Mouse (Mus musculus): ENCODE results near the gene Sectm1b.
"Not testable (repeated sequence)": the region's sequence is repeated elsewhere in the genome, so short reads cannot be mapped to it uniquely, and the experiment has no call there.

The Sectm1b gene

GRCm38 (mm10) chr11:121063379-121063778, at the start of gene Sectm1b:
Gene Sectm1b, minus strand, starts transcription at chr11:121063569.
- DNase-seq (ENCODE audit: low read depth in 1 of 2, low spot score in 2 of 2), result no peak

DNA sequence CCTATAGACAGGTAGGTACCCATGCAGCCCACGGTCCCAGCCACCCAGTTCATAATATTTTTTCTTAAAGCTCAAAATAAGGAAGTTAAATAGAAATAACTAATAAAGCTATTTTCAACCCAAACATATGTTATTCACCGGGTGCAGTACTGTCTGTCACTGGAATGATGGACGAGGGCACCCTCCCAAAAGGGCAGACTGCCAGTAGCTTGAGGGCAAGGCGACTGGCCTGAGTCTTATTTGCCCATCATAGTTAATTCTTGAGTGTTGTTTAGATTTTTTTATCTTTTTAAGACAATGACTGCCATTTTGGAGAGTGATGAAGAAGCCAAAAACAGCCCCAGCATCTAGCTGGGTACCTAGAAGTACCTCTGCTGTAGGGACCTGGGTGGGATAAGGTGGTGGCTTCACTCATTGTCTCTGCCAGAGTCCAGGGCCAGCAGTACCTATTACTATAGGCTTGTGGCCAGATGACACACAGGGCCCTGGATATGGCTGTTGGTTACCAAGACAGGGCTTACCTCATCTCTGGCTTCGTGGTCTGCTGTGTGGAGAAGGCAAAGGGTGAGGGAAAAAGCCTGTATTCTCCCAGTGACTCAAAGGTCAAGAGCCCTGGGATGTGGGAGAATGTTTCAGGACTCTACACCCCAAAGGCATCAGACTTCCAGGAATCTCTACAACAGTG, 48.9 kb upstream of the Sectm1b start:
- no peak for DNase-seq (ENCODE audit: low read depth in 1 of 2, low spot score in 2 of 2)

- DNase-seq (ENCODE audit: low read depth in 1 of 2, low spot score in 2 of 2), result no peak
Observed at GRCm38 (mm10) chr11:121111601-121112000, 48.2 kb upstream of the Sectm1b start.

DNA sequence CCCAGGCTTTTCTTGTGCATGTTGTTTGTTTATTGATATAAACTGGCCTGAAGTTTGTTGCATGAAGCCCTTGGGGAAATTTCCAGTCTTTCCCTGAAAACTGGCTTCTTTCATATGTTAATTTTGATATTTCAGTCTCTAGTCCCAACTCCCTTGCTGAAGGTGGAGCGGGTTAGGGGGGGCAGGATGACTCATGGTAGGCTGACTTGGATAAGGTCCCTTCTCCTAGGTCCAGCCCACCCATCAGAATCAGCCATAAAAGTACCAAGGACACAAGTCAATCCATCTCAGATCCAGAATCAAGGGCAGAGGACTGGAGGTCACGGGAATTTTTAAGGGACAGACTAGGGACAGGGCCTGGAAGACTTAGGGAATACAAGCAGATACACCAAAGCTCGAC, 47.7 kb upstream of the Sectm1b start:
- DNase-seq (ENCODE audit: low read depth in 1 of 2, low spot score in 2 of 2), result no peak

DNA sequence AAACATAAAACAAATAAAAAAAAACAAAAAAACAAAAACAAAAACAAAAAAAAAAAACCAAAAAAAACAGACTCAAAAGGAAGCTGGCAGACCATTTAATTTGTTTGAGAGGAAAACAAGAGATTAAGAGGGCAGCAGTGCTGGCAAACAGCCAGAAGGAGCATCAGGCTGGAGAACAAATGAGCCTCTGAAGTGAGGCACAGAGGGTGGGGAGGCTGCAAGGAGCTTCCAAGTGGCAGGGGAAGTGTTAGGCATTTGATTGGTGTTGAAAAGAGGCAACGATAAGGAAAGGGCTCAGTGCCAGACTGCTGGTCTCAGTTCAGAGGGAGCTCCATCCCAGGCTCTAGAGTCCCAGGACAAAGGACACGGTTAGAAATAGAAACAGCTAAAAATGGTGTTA, 46.6 kb upstream of the Sectm1b start:
- no peak for DNase-seq (ENCODE audit: low read depth in 1 of 2, low spot score in 2 of 2)

DNA sequence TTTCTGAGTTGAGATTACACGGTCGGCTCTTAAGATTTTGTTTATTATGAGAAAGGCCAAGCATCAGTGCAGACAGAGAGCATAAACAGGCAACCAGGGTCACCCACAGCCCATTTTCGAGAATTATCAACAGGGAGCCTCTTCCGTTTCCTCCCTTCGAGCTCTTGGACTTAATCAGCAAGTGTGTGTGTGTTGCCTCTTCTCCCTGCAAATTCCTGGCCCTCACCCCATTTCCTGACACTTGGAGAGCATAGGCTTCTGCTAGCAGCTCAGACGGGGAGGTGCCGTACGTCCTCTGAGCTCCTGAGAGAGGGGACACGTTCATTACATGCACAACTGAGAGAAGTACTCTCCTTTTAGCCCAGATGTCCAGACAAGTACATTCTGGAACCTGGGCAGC, 44.7 kb upstream of the Sectm1b start:
- DNase-seq (ENCODE audit: low read depth in 1 of 2, low spot score in 2 of 2), result no peak

GRCm38 (mm10) chr11:121107242-121107641, 43.9 kb upstream of the Sectm1b start:
- DNase-seq (ENCODE audit: low read depth in 1 of 2, low spot score in 2 of 2), result not testable (repeated sequence)

DNA sequence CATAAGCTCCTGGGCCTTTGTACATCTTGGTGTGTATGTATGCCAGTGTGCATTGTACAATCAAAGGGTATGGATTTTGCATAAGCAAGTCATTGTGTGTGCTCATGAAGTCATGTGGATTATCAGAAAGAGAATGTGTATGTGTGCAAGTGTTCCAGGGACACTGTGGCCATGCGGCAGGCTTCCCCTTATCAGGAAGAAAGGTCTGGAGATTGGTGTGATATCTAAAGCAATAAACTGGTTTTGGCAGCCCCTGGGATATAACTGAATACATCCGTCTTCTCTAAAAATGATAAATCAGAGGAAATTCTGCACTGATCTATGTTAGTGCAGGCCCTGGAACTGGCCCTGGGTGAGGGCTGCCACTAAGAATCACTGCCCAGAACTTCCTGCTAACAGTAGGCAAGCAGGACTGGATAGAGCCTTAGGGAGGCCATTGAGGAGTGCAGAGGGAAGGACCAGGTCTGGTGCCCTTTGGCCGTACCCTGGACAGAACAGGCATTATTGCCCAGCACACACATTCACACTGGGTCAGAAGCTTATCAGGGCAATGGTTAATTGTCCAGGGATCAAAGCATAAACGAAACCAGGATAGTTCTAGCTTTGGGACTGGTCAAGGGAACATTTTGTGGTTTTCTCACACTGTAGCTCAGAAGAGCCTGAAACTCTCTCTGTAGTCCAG, 37.9 kb upstream of the Sectm1b start:
- no peak for DNase-seq (ENCODE audit: low read depth in 1 of 2, low spot score in 2 of 2)

DNA sequence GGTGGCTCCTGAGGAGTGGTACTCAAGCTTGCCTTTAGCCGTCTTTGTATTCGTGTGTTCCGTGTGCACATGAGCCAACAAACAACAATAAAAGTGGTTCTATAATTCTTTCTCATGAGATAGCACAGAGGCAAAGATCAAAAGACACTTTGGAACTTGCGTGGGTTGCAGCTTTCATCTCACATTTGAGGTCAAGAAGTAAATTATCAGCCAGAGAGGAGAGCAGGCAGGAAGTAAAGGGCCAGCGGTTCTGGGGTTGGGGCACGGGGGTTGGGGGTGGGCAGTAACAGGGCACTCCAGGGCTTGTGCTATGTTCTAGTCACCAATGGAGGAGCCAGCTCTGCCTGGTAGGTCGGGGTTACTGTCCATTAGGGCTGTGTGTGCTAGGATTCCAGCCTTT, 37.3 kb upstream of the Sectm1b start:
- no peak for DNase-seq (ENCODE audit: low read depth in 1 of 2, low spot score in 2 of 2)

DNA sequence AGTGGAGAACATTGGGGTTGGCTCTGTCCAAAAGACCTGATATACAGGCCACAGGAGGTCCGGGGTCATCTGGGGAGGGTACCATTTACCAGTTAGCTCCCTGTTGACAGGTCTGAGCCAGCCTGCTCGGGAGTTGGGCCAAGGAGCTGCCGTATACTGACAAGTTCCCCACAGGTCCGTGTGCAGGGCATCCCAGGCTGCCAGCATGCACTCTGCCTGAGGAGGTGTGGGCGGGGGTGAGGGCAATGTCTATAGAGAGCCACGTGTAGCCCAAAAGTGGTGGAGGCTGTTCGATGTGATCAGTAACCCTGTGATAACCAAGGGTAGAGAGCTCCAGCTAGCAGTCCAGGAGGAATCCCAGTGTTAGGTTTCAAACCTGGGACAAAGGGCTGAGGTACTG, 36.4 kb upstream of the Sectm1b start:
- DNase-seq (ENCODE audit: low read depth in 1 of 2, low spot score in 2 of 2), result no peak

DNA sequence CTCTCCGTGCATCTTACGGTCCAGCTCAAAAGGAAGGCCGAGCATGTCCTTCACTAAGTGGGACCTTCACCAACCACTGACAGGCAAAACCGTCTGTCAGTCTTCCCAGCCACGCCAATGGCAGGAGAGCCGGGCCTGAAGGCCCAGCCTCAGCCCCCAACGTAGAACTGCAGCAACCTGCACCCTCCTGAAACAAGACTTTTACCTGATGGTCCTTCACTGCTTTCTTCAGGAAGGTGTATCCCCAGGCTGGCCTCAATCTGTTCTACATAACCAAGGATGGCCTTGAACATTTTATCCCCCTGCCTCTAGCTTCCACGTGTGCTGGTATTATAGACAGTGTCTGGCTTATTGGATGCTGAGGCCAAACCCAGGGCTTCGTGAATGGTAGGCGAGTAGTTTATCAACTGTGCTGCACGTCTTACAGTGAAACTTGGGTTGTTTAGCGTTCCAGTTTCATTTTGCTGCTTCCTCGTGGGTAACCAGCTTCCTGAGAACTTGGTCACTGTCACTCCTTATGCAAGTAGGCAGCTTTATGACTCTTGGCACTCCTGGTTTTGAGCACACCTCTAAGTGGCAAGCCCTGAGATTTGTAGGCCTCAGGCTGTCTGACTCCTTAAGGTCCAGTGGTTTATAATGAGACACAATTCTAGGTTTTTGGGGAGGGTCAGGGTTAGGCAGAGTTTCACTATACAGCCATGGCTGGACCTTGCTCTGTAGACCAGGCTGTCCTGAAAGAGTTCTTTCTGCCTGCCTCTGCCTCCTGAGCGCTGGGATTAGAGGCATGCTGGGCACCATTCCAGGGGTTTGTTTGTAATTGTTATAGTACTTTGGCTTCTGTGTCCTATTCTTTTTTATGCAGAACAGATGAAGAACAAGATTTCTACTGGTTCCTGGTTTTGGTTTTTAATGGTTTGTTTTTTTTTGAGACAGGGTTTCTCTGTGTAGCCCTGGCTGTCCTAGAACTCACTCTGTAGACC, 29.5 kb upstream of the Sectm1b start:
- no peak for DNase-seq (ENCODE audit: low read depth in 1 of 2, low spot score in 2 of 2)

DNA sequence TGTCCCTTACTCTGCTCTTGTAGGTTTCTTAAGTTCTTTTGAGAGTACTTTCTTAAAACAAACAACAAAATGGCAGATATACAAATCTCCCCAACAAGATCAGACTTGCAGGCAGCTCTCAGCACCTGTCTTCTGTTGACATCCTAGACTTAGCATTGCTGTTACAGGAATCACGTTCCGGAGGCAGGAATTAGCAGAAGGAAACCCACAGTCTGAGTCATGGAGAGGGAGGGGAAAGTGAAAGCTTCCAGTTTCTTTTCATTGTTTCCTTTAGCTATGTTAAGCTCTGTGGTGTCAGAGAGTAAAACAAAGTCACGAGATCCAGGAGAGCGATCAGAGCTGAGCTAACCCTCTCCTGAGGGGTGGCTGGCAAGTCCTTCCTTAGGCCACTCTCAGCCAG, 27.6 kb upstream of the Sectm1b start:
- no peak for DNase-seq (ENCODE audit: low read depth in 1 of 2, low spot score in 2 of 2)

DNA sequence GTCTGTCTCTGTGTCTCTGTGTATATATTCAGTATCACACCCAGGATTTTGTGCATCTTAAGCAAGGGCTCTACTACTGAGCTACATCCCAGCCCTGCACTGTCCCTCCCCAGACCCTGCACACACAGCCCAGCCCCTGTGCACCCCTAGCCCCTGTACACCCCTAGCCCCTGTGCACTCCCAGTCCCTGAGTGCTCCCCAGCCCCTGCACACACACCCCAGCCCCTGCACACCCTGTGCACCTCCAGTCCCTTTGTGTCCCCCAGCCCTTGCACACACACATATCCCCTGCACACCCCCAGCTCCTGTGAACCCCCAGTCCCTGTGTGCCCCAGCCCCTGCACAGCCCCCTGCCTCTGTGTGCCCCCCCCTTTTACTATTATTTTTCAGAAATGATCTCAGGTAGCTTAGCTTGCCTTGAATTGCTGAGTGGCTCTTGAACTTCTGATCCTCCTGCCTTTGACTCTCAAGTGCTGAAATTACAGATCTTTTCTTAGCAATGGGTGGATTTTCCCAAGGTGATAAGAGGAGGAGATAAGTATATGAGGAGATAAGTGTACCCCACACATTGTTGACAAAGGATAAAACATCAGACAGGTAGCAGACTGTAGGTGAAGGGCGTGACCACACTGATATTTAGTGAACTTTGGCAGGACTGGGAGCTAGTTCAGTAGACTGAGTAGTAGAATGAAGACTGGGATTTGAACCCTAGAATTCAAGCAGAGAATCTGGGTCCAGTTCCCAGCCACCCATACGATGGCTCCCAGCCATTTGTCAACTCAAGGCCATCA, 26.6 kb upstream of the Sectm1b start:
- DNase-seq (ENCODE audit: low read depth in 1 of 2, low spot score in 2 of 2), result no peak

GRCm38 (mm10) chr11:121088997-121089396, 25.6 kb upstream of the Sectm1b start:
- DNase-seq (ENCODE audit: low read depth in 1 of 2, low spot score in 2 of 2), result no peak

GRCm38 (mm10) chr11:121086296-121086695, 22.9 kb upstream of the Sectm1b start:
- DNase-seq (ENCODE audit: low read depth in 1 of 2, low spot score in 2 of 2), result no peak

DNA sequence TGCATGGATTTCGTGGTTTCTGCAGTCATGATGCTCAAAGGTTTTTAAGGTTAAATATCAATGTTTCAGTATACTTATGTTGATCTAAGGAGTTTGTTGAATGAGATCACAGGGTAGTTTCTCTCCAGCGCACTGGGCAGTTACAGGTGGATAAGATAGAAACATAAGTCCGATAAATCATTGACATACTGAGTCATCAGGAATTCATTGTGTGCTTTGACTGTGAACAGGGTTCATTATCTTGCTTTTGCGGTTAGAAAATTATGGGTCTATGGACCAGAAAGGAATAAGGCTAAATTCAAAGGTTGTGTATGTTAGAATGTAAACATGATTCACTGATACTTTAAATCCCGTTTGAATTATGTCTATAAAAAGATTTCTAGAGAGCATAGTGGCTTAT, 21.8 kb upstream of the Sectm1b start:
- DNase-seq (ENCODE audit: low read depth in 1 of 2, low spot score in 2 of 2), result no peak

- peak; percentile 20 to 33 for DNase-seq (ENCODE audit: low read depth in 1 of 2, low spot score in 2 of 2)
Observed at GRCm38 (mm10) chr11:121082857-121083500, 19.6 kb upstream of the Sectm1b start.

DNA sequence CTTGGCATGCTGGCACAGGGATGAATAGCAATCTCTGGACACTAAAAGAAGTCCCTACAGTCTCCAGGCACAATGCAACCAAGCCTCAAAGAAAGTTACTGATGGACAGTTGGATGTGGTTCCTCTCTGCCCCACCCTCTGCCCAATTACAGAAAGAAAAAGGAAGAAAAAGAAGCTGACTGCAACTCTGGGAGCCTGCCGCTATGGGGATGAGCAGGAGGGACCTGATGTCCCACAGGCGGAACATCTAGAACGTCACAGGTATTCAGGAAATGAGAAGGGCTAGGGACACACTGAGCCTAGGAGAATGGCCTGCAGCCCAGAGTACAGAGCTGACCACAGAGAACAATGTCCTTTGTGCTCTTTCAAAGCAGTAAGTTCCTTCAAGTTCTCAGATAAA, 18.9 kb upstream of the Sectm1b start:
- DNase-seq (ENCODE audit: low read depth in 1 of 2, low spot score in 2 of 2), result peak in 1 of 2 experiments; percentile 9

DNA sequence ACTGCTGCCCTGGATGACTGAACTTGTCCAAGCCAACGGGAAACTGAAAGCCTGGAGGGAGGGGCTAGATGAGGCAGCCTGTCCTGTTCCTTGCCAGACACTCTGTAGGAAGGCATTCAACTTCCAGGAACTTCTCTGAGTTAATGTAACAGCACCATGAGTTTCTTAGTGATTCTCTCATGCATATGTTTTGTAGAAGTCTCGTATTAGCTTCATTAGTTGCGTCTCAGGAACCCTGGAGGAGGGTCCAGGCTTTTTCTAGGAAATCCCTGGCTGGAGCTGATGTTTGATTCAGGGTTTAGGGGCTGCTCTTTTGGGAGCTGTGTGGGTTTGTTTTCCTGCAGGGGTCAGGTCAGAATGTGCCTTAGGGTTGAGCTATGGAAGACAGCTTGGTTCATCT, 17.8 kb upstream of the Sectm1b start, which contains the start of gene Sectm1a:
Sectm1a (minus strand) TSS at position 101 of the 400 bp plus-strand sequence.
- no peak for DNase-seq (ENCODE audit: low read depth in 1 of 2, low spot score in 2 of 2)

- DNase-seq (ENCODE audit: low read depth in 1 of 2, low spot score in 2 of 2), result no peak
Observed at GRCm38 (mm10) chr11:121080330-121080729, 17.0 kb upstream of the Sectm1b start.

All from monocyte, adult 2 months (primary cell).